In the genomic region with DNA sequence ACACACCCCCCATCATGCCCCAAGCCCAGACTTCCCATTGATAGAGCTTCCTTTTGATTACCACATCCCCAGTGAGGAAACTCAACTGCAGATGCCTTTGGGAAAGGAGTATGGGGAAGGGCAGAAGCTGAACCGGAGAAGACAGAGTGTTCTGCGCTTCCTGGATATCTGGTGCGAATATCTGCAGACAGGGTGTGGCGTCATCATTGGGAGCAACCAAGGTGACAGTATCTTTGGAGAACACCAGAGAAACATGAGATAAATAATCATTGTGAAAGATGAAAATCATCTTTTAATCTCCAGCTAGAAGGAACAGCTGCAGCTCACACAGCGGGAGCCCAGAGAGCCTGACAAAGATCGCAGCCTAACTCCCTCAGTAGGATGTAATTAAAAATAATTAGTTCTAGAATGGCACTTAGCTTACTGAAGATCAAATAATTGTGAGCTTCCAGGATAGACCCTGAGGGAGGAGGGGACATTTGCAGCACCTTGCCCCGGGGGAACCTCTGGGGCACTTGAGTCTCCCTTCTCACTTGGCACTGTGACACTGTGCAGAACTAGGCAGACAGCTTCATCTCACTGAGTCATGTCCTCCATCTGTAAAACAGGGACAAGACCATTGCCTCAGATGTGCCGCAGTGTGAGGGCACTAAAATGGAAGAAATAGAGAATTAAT, we compare ENCODE assay signal across 14 mouse cellular contexts. TPM values are rescaled to one million over a fixed set of nuclear protein-coding genes. Genes with fewer than 3 reads are reported as not detected.
DNase-seq lines count a peak whose midpoint lies in the region; ATAC-seq lines count a peak whose summit lies in the region.
"Had no signal": no experiment of that assay in that cellular context is flagged by ENCODE, and none has a peak within 500 bp of the region (broad histone marks: within the 10 kb centered on the region; RNA-seq: fewer than 3 reads in every experiment).

No protein-coding gene starts in this region.

- 73% methylated on average over 8 of the region's 8 CpGs for WGBS in hindbrain, embryonic 12.5 days
- whole genome bisulfite sequencing in hindbrain, embryonic 11.5 days = 85% methylated on average over 8 of the region's 8 CpGs
- WGBS in forebrain, embryonic 12.5 days = 68% methylated on average over 8 of the region's 8 CpGs
- WGBS in midbrain, embryonic 16.5 days = 55% methylated on average over 8 of the region's 8 CpGs

- H3K27ac ChIP-seq in hindbrain, embryonic 12.5 days = no peak overlapping the region
- no peak overlapping the region for H3K27ac ChIP-seq in hindbrain, embryonic 11.5 days (ENCODE audit: low read depth, low read length)
- H3K27ac ChIP-seq in forebrain, embryonic 12.5 days = no peak overlapping the region
- H3K27ac ChIP-seq in midbrain, embryonic 16.5 days (ENCODE audit: low read length) = no peak overlapping the region
- H3K27ac ChIP-seq: embryonic facial prominence, embryonic 12.5 days had no signal

- no peak overlapping the region for H3K4me3 ChIP-seq in hindbrain, embryonic 12.5 days
- H3K4me3 ChIP-seq in hindbrain, embryonic 11.5 days (ENCODE audit: low read depth, low read length) = no peak overlapping the region
- no peak overlapping the region for H3K4me3 ChIP-seq in forebrain, embryonic 12.5 days (replicated peaks)
- H3K4me3 ChIP-seq in midbrain, embryonic 16.5 days (ENCODE audit: low read depth, low read length) = no peak overlapping the region
- H3K4me3 ChIP-seq: embryonic facial prominence, embryonic 12.5 days had no signal

- no peaks in the 10 kb centered on the region for H3K27me3 ChIP-seq in hindbrain, embryonic 12.5 days
- no peaks in the 10 kb centered on the region for H3K27me3 ChIP-seq in hindbrain, embryonic 11.5 days (ENCODE audit: control insufficient read depth, insufficient read depth, low read length)
- no peaks in the 10 kb centered on the region for H3K27me3 ChIP-seq in forebrain, embryonic 12.5 days
- no peaks in the 10 kb centered on the region for H3K27me3 ChIP-seq in midbrain, embryonic 16.5 days (ENCODE audit: control insufficient read depth, insufficient read depth, low read depth, low read length)
- H3K27me3 ChIP-seq: embryonic facial prominence, embryonic 12.5 days had no signal

- H3K4me2 ChIP-seq in hindbrain, embryonic 12.5 days (replicated peaks) = no peak overlapping the region
- H3K4me2 ChIP-seq in hindbrain, embryonic 11.5 days (replicated peaks; ENCODE audit: low read depth, low read length) = no peak overlapping the region
- H3K4me2 ChIP-seq in forebrain, embryonic 12.5 days = no peak overlapping the region
- no peak overlapping the region for H3K4me2 ChIP-seq in midbrain, embryonic 16.5 days (ENCODE audit: low read length)
- H3K4me2 ChIP-seq: embryonic facial prominence, embryonic 12.5 days; lung, embryonic 14.5 days had no signal

- no peak overlapping the region for H3K9ac ChIP-seq in hindbrain, embryonic 12.5 days
- H3K9ac ChIP-seq in hindbrain, embryonic 11.5 days (ENCODE audit: low read depth, low read length) = no peak overlapping the region
- no peak overlapping the region for H3K9ac ChIP-seq in forebrain, embryonic 12.5 days
- H3K9ac ChIP-seq in midbrain, embryonic 16.5 days (ENCODE audit: low read depth, low read length) = no peak overlapping the region
- H3K9ac ChIP-seq: embryonic facial prominence, embryonic 12.5 days; lung, embryonic 14.5 days had no signal

- no peak for DNase-seq in hindbrain, embryonic 11.5 days (ENCODE audit: low spot score)
- peak; percentile 45 for DNase-seq in induced T-regulatory cell, adult 2 months (ENCODE audit: low read depth)
- no peak for DNase-seq in layer of hippocampus, adult 11-12 months (ENCODE audit: low spot score)
- DNase-seq in thymus, adult 18-20 months = no peak
- no peak for DNase-seq in thymus, postnatal 36 days
- DNase-seq: cerebellum, postnatal 14 days; heart, postnatal 36 days; kidney, adult 9 months; lung, embryonic 14.5 days had no signal

- H3K4me1 ChIP-seq in hindbrain, embryonic 12.5 days = no peaks in the 10 kb centered on the region
- no peaks in the 10 kb centered on the region; the same call in 1 of the 2 replicates for H3K4me1 ChIP-seq in hindbrain, embryonic 11.5 days (replicated peaks; ENCODE audit: control insufficient read depth, insufficient read depth, low read length)
- H3K4me1 ChIP-seq in forebrain, embryonic 12.5 days = peaks cover 6% of the 10 kb centered on the region; the same call in 1 of the 2 replicates
- no peaks in the 10 kb centered on the region for H3K4me1 ChIP-seq in midbrain, embryonic 16.5 days (ENCODE audit: control insufficient read depth, insufficient read depth, low read length)
- H3K4me1 ChIP-seq: embryonic facial prominence, embryonic 12.5 days had no signal

- ATAC-seq in hindbrain, embryonic 12.5 days (ENCODE audit: low FRiP score) = 0 out of 2 replicates have a peak, but pooled peaks have one; percentile 29
- ATAC-seq in hindbrain, embryonic 11.5 days (ENCODE audit: low FRiP score) = no peak
- peak; percentile 57; the same call in 1 of the 2 replicates for ATAC-seq in forebrain, embryonic 12.5 days (ENCODE audit: low FRiP score)
- ATAC-seq in midbrain, embryonic 16.5 days = peak; percentile 74

- H3K9me3 ChIP-seq in hindbrain, embryonic 12.5 days (replicated peaks) = no peaks in the 10 kb centered on the region
- H3K9me3 ChIP-seq in hindbrain, embryonic 11.5 days (ENCODE audit: control insufficient read depth, low read length) = no peaks in the 10 kb centered on the region
- no peaks in the 10 kb centered on the region for H3K9me3 ChIP-seq in forebrain, embryonic 12.5 days
- H3K9me3 ChIP-seq in midbrain, embryonic 16.5 days (replicated peaks; ENCODE audit: control insufficient read depth, low read length, poor library complexity, severe bottlenecking) = 0 out of 2 replicates have a peak, but pooled peaks cover 2% of the 10 kb centered on the region
- H3K9me3 ChIP-seq: embryonic facial prominence, embryonic 12.5 days; G1E had no signal

- H3K36me3 ChIP-seq in hindbrain, embryonic 12.5 days = no peaks in the 10 kb centered on the region
- H3K36me3 ChIP-seq in hindbrain, embryonic 11.5 days (ENCODE audit: control insufficient read depth, insufficient read depth, low read length) = no peaks in the 10 kb centered on the region
- no peaks in the 10 kb centered on the region for H3K36me3 ChIP-seq in forebrain, embryonic 12.5 days (replicated peaks)
- no peaks in the 10 kb centered on the region for H3K36me3 ChIP-seq in midbrain, embryonic 16.5 days (ENCODE audit: control insufficient read depth, insufficient read depth, low read length)
- H3K36me3 ChIP-seq: embryonic facial prominence, embryonic 12.5 days; G1E had no signal

RNA-seq across cellular contexts. Expression of gene Prkcq, which starts 38.5 kb away (rescaled TPM):
- 2.6 and 3.0 TPM in 2 replicates for polyA plus RNA-seq in hindbrain, embryonic 12.5 days (2016; fragmentation: Nextera tagmentation; extraction: Ambion mirVana)
- polyA plus RNA-seq in hindbrain, embryonic 11.5 days (2014; fragmentation: Nextera tagmentation; extraction: Ambion mirVana) = 3.1 and 3.7 TPM in 2 replicates
- 1.3 and 1.8 TPM in 2 replicates for polyA plus RNA-seq in forebrain, embryonic 12.5 days (2016; fragmentation: Nextera tagmentation; extraction: Ambion mirVana)
- polyA plus RNA-seq in midbrain, embryonic 16.5 days (2015; fragmentation: Nextera tagmentation; extraction: Ambion mirVana) = 7.1 and 7.8 TPM in 2 replicates
- polyA plus RNA-seq: G1E had no signal
